9 mouse cellular contexts compared by ENCODE assay signal in the genomic region with DNA sequence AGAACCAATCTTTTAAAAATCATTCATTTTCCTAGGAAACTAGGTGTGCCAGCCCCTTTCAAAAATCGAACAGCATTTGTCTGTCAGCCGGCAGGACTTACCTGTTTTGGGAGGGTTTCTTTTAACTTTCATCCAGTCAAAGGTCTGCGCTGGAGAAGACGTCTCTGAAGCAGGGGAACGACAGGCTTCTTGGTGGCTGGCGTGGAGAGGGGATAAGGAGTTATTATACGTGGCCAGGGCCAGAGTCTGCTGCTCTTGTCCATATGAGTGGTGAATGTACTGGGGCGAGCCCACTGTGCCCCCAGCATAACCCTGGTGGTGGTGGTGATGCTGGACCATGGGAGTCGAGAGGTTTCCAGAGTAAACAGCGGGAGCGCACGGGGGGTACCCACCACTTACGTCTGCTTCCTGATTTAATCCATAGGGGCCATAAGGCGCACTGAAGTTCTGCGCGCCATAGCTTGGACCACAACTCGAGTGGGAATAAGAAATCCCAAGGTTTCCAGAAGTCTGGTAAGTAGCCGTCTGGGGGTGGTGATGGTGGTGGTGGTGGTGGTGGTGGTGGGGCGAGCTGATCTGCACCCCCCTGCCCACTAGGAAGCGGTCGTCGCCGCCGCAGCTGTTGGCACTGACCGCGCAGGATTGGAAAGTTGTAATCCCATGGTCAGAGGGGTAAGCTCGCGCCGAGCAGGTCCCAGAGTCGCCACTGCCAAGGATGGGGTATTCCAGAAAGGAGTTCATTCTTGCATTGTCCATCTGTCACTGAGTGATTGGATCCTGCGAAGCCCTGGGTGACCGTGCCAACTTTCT. TPM values are rescaled to one million over a fixed set of nuclear protein-coding genes. Genes with fewer than 3 reads are reported as not detected.
DNase-seq lines count a peak whose midpoint lies in the region; ATAC-seq and TF ChIP-seq lines count a peak whose summit lies in the region.
"Had no signal": no experiment of that assay in that cellular context is flagged by ENCODE, and none has a peak within 500 bp of the region (broad histone marks: within the 10 kb centered on the region; RNA-seq: fewer than 3 reads in every experiment).

No protein-coding gene starts in this region.

- peaks cover 3% of the 10 kb centered on the region; the same call in 1 of the 2 replicates for H3K27me3 ChIP-seq in testis, adult 2 months (ENCODE audit: control insufficient read depth, insufficient read depth, low read length)
- peaks cover 98% of the 10 kb centered on the region for H3K27me3 ChIP-seq in liver, embryonic 15.5 days

- H3K9me3 ChIP-seq in liver, embryonic 15.5 days (replicated peaks), result no peaks in the 10 kb centered on the region

- H3K36me3 ChIP-seq in testis, adult 2 months (ENCODE audit: control insufficient read depth, insufficient read depth, low read length), result no peaks in the 10 kb centered on the region
- H3K36me3 ChIP-seq in liver, embryonic 15.5 days (replicated peaks), result no peaks in the 10 kb centered on the region

- ATAC-seq in liver, embryonic 15.5 days (ENCODE audit: insufficient read depth), result no peak
- no peak for ATAC-seq in monocyte, adult 5-6 weeks (replicated peaks; ENCODE audit: insufficient number of reproducible peaks, low FRiP score, low TSS enrichment, poor library complexity, severe bottlenecking)
- no peak for ATAC-seq in megakaryocyte progenitor cell, adult 5-6 weeks (replicated peaks; ENCODE audit: poor library complexity)

- TF ChIP-seq POLR2A in testis, adult 2 months (IDR thresholded peaks at IDR 0.05; ENCODE audit: control insufficient read depth, low read depth, low read length), result no peak

- peaks cover 26% of the 10 kb centered on the region for H3K4me1 ChIP-seq in testis, adult 2 months (ENCODE audit: control insufficient read depth, insufficient read depth, low read length)
- H3K4me1 ChIP-seq in liver, embryonic 15.5 days (replicated peaks), result peaks cover 3% of the 10 kb centered on the region; the same call in 1 of the 2 replicates

- peak; percentile 13 for DNase-seq in adrenal gland, postnatal 14 days
- no peak for DNase-seq in adrenal gland, adult 18-20 months (ENCODE audit: low spot score in 2 of 2)
- DNase-seq in testis, postnatal 14 days (ENCODE audit: low spot score), result no peak
- DNase-seq in urinary bladder, postnatal 10 days (ENCODE audit: low spot score), result no peak
- DNase-seq: cerebellum, postnatal 25 days had no signal

- 1% methylated on average over 32 of the region's 32 CpGs for WGBS in liver, embryonic 15.5 days (ENCODE audit: insufficient replicate concordance)

- H3K4me2 ChIP-seq in liver, embryonic 15.5 days, result peak overlapping the region; percentile 74

- TF ChIP-seq CTCF in testis, adult 2 months (IDR thresholded peaks at IDR 0.05; ENCODE audit: control insufficient read depth, insufficient read depth, insufficient replicate concordance, low read depth, low read length), result no peak

- no peak overlapping the region for H3K27ac ChIP-seq in testis, adult 2 months (ENCODE audit: control insufficient read depth, insufficient read depth, low read depth, low read length)
- H3K27ac ChIP-seq in liver, embryonic 15.5 days (replicated peaks), result no peak overlapping the region

- H3K9ac ChIP-seq in liver, embryonic 15.5 days, result no peak overlapping the region

- peak overlapping the region; percentile 69 for H3K4me3 ChIP-seq in testis, adult 2 months (ENCODE audit: control insufficient read depth, low read depth, low read length)
- peak overlapping the region; percentile 56 for H3K4me3 ChIP-seq in liver, embryonic 15.5 days (replicated peaks)

RNA-seq across cellular contexts. Expression of a gene that starts 0.4 kb away (rescaled TPM):
- 0.64 and 1.1 TPM in 2 replicates for total RNA-seq in adrenal gland, postnatal 14 days (2021)
- under 1 TPM; 0.29 to 0.43 TPM for total RNA-seq in adrenal gland, adult 18-20 months (2021)
- polyA plus RNA-seq in testis, adult 2 months (2012; rRNA removed), result 0.07 and 0.14 TPM in 2 replicates
- 0.31 and 0.58 TPM in 2 replicates for polyA plus RNA-seq in liver, embryonic 15.5 days (2015; fragmentation: Nextera tagmentation; extraction: Ambion mirVana)
- not detected in 3 replicates for total RNA-seq in monocyte, adult 5-6 weeks (2017)
- total RNA-seq in megakaryocyte progenitor cell, adult 5-6 weeks (2015), result 0.15 and 0.17 TPM in 2 replicates
- total RNA-seq in megakaryocyte progenitor cell, adult 5-6 weeks (2017), result 0.10 TPM in 1 of 2 replicates, not detected in the other

RNA-seq across cellular contexts. Expression of a gene that starts 7.0 kb away (rescaled TPM):
- total RNA-seq in adrenal gland, postnatal 14 days (2021), result 3.3 and 3.8 TPM in 2 replicates
- total RNA-seq in adrenal gland, adult 18-20 months (2021), result 1 to 10 TPM in 1 of 2 experiments, under 1 TPM in 1; 0.96 to 1.3 TPM
- 0.07 and 0.08 TPM in 2 replicates for polyA plus RNA-seq in testis, adult 2 months (2012; rRNA removed)
- 0.29 and 0.37 TPM in 2 replicates for polyA plus RNA-seq in liver, embryonic 15.5 days (2015; fragmentation: Nextera tagmentation; extraction: Ambion mirVana)
- not detected in 3 replicates for total RNA-seq in monocyte, adult 5-6 weeks (2017)
- 0.86 TPM in 1 of 2 replicates, not detected in the other for total RNA-seq in megakaryocyte progenitor cell, adult 5-6 weeks (2015)
- total RNA-seq in megakaryocyte progenitor cell, adult 5-6 weeks (2017), result 0.34 TPM in 1 of 2 replicates, not detected in the other

RNA-seq across cellular contexts. Expression of a gene that starts 19.6 kb away (rescaled TPM):
- 0.45 and 0.63 TPM in 2 replicates for total RNA-seq in adrenal gland, postnatal 14 days (2021)
- under 1 TPM; 0.13 to 0.33 TPM for total RNA-seq in adrenal gland, adult 18-20 months (2021)
- polyA plus RNA-seq in testis, adult 2 months (2012; rRNA removed), result not detected in 2 replicates
- polyA plus RNA-seq in liver, embryonic 15.5 days (2015; fragmentation: Nextera tagmentation; extraction: Ambion mirVana), result 0.05 TPM in 2 replicates
- not detected in 3 replicates for total RNA-seq in monocyte, adult 5-6 weeks (2017)
- total RNA-seq in megakaryocyte progenitor cell, adult 5-6 weeks (2015), result not detected in 2 replicates
- total RNA-seq in megakaryocyte progenitor cell, adult 5-6 weeks (2017), result not detected in 2 replicates

RNA-seq across cellular contexts. Expression of a gene that starts 33.9 kb away (rescaled TPM):
- 6.4 and 7.3 TPM in 2 replicates for total RNA-seq in adrenal gland, postnatal 14 days (2021)
- total RNA-seq in adrenal gland, adult 18-20 months (2021), result 1 to 10 TPM; 1.8 to 3.1 TPM
- polyA plus RNA-seq in testis, adult 2 months (2012; rRNA removed), result 61.2 and 65.3 TPM in 2 replicates
- polyA plus RNA-seq in liver, embryonic 15.5 days (2015; fragmentation: Nextera tagmentation; extraction: Ambion mirVana), result 0.07 and 0.21 TPM in 2 replicates
- total RNA-seq in monocyte, adult 5-6 weeks (2017), result not detected in 3 replicates
- total RNA-seq in megakaryocyte progenitor cell, adult 5-6 weeks (2015), result 0.88 and 1.9 TPM in 2 replicates
- 0.71 and 1.3 TPM in 2 replicates for total RNA-seq in megakaryocyte progenitor cell, adult 5-6 weeks (2017)

RNA-seq across cellular contexts. Expression of a gene that starts 46.7 kb away (rescaled TPM):
- 25.8 and 26.3 TPM in 2 replicates for total RNA-seq in adrenal gland, postnatal 14 days (2021)
- total RNA-seq in adrenal gland, adult 18-20 months (2021), result 10 to 100 TPM; 13.3 to 20.2 TPM
- 0.06 and 0.08 TPM in 2 replicates for polyA plus RNA-seq in testis, adult 2 months (2012; rRNA removed)
- polyA plus RNA-seq in liver, embryonic 15.5 days (2015; fragmentation: Nextera tagmentation; extraction: Ambion mirVana), result 0.41 and 0.74 TPM in 2 replicates
- total RNA-seq in monocyte, adult 5-6 weeks (2017), result 0.39 TPM in 1 of 3 replicates, not detected in the others
- 2.3 and 3.1 TPM in 2 replicates for total RNA-seq in megakaryocyte progenitor cell, adult 5-6 weeks (2015)
- total RNA-seq in megakaryocyte progenitor cell, adult 5-6 weeks (2017), result 0.83 and 1.1 TPM in 2 replicates
